Mouse (Mus musculus) MEL (cell line): Measurements from ENCODE around the gene Dhx30. TPM values are rescaled to one million over a fixed set of nuclear protein-coding genes. Genes with fewer than 3 reads are reported as not detected.
"Not testable (repeated sequence)": the region's sequence is repeated elsewhere in the genome, so short reads cannot be mapped to it uniquely, and the experiment has no call there.

ENCODE experiments used
- DNase-seq: peaks from one replicate; pipeline ENCODE4 v3.0.0; 2011; ENCODE audit warnings: low read depth, low spot score
- H3K27ac ChIP-seq: 2 replicates; pipeline ENCODE4 v1.5.1; 2012; ENCODE audit warnings: low read depth, mild to moderate bottlenecking, control low read depth, low read length, moderate library complexity; ENCODE audit not compliant: control insufficient read depth
- H3K27me3 ChIP-seq, 2 experiments: fragments of 150-350 bp in 1 of 2; sonication (generic) in 1 of 2; 2 replicates each; pipeline ENCODE4 v1.6.1; 2012; ENCODE audit warnings: low read length in 2 of 2, mild to moderate bottlenecking in 2 of 2, improper control_type of control experiment in 1 of 2, moderate library complexity in 1 of 2; ENCODE audit not compliant: insufficient read depth in 2 of 2, control insufficient read depth in 1 of 2
- H3K36me3 ChIP-seq, 2 experiments: 2 replicates each; pipeline ENCODE4 v1.6.1; 2012 to 2014; ENCODE audit warnings: low read length in 2 of 2, improper control_type of control experiment in 1 of 2, inconsistent platforms in 1 of 2, mild to moderate bottlenecking in 1 of 2; ENCODE audit not compliant: insufficient read depth in 2 of 2, control insufficient read depth in 1 of 2
- H3K4me1 ChIP-seq, 2 experiments: fragments of 150-350 bp in 1 of 2; sonication (generic) in 1 of 2; 2 replicates each; pipeline ENCODE4 v1.6.1; 2012; ENCODE audit warnings: low read length in 2 of 2, improper control_type of control experiment in 1 of 2, mild to moderate bottlenecking in 1 of 2; ENCODE audit not compliant: insufficient read depth in 2 of 2, control insufficient read depth in 1 of 2
- H3K4me3 ChIP-seq, 2 experiments: fragments of 150-350 bp in 1 of 2; sonication (generic) in 1 of 2; 2 replicates each; pipeline ENCODE4 v1.5.1; 2012; ENCODE audit warnings: low read depth in 2 of 2, low read length in 2 of 2, mild to moderate bottlenecking in 2 of 2, moderate library complexity in 2 of 2, control low read depth in 1 of 2, improper control_type of control experiment in 1 of 2; ENCODE audit not compliant: control insufficient read depth in 1 of 2, insufficient read depth in 1 of 2
- H3K79me2 ChIP-seq: 2 replicates; pipeline ENCODE4 v1.6.1; 2012; ENCODE audit warnings: mild to moderate bottlenecking, low read length, moderate library complexity; ENCODE audit not compliant: control insufficient read depth, poor library complexity, insufficient read depth
- H3K9ac ChIP-seq: 2 replicates; pipeline ENCODE4 v1.6.1; 2012; ENCODE audit warnings: low read depth, mild to moderate bottlenecking, control low read depth, low read length, moderate library complexity; ENCODE audit not compliant: control insufficient read depth, poor library complexity, severe bottlenecking
- H3K9me3 ChIP-seq: fragments of 150-350 bp; sonication (generic); replicated peaks from 2 replicates; pipeline ENCODE4 v1.6.1; 2012; ENCODE audit warnings: mild to moderate bottlenecking, low read length, improper control_type of control experiment, moderate library complexity; ENCODE audit not compliant: insufficient read depth
- CHD1 ChIP-seq: IDR thresholded peaks from 2 replicates; pipeline ENCODE4 v1.6.1; 2012; ENCODE audit warnings: low read depth, mild to moderate bottlenecking, inconsistent platforms, low read length, improper control_type of control experiment
- CHD2 ChIP-seq: IDR thresholded peaks from 2 replicates; pipeline ENCODE4 v1.6.1; 2011; ENCODE audit warnings: low read length, improper control_type of control experiment
- CTCF ChIP-seq, 3 experiments: IDR thresholded peaks in 2 of 3; conservative IDR thresholded peaks in 1 of 3; 2 replicates each; pipeline ENCODE4 v1.5.1; 2011 to 2012; ENCODE audit warnings: low read length in 3 of 3, low read depth in 2 of 3, mild to moderate bottlenecking in 2 of 3, improper control_type of control experiment in 1 of 3, inconsistent platforms in 1 of 3, mixed read lengths in 1 of 3, moderate library complexity in 1 of 3; ENCODE audit not compliant: control insufficient read depth in 1 of 3, insufficient read depth in 1 of 3, poor library complexity in 1 of 3, severe bottlenecking in 1 of 3
- E2F4 ChIP-seq: IDR thresholded peaks from 2 replicates; pipeline ENCODE4 v1.6.1; 2011; ENCODE audit warnings: low read depth, low read length, improper control_type of control experiment, borderline replicate concordance
- ELF1 ChIP-seq: IDR thresholded peaks from 2 replicates; pipeline ENCODE4 v1.6.1; 2014; ENCODE audit warnings: low read depth, mild to moderate bottlenecking, inconsistent platforms, low read length, improper control_type of control experiment, moderate library complexity
- EP300 ChIP-seq, 2 experiments: IDR thresholded peaks; 2 replicates each; pipeline ENCODE4 v1.6.1; 2011; ENCODE audit warnings: improper control_type of control experiment in 2 of 2, low read length in 2 of 2, low read depth in 1 of 2, mild to moderate bottlenecking in 1 of 2
- ETS1 ChIP-seq: IDR thresholded peaks from 2 replicates; pipeline ENCODE4 v1.6.1; 2012; ENCODE audit warnings: low read depth, mild to moderate bottlenecking, inconsistent platforms, low read length, improper control_type of control experiment, moderate library complexity
- GATA1 ChIP-seq: IDR thresholded peaks from 2 replicates; pipeline ENCODE4 v1.6.1; 2011; ENCODE audit warnings: low read depth, low read length, improper control_type of control experiment
- KAT2A ChIP-seq: conservative IDR thresholded peaks from 2 replicates; pipeline ENCODE4 v1.6.1; 2012; ENCODE audit warnings: low read depth, low read length, improper control_type of control experiment, inconsistent platforms
- MAX ChIP-seq: IDR thresholded peaks from 2 replicates; pipeline ENCODE4 v1.6.1; 2011; ENCODE audit warnings: low read length, improper control_type of control experiment
- MAZ ChIP-seq: IDR thresholded peaks from 2 replicates; pipeline ENCODE4 v1.6.1; 2012; ENCODE audit warnings: low read depth, mild to moderate bottlenecking, inconsistent platforms, low read length, improper control_type of control experiment
- MEF2A ChIP-seq: IDR thresholded peaks from 2 replicates; pipeline ENCODE4 v1.6.1; 2014; ENCODE audit warnings: low read depth, mild to moderate bottlenecking, inconsistent platforms, low read length, improper control_type of control experiment; ENCODE audit not compliant: poor library complexity, insufficient replicate concordance, severe bottlenecking; ENCODE audit errors: extremely low read depth
- MYB ChIP-seq: IDR thresholded peaks from 2 replicates; pipeline ENCODE4 v1.6.1; 2011; ENCODE audit warnings: mild to moderate bottlenecking, low read depth, low read length, improper control_type of control experiment
- NELFE ChIP-seq: IDR thresholded peaks from 2 replicates; pipeline ENCODE4 v1.6.1; 2011; ENCODE audit warnings: low read depth, low read length, improper control_type of control experiment
- NRF1 ChIP-seq: IDR thresholded peaks from 2 replicates; pipeline ENCODE4 v1.6.1; 2014; ENCODE audit warnings: low read depth, mild to moderate bottlenecking, inconsistent platforms, low read length, improper control_type of control experiment, moderate library complexity; ENCODE audit not compliant: poor library complexity, insufficient read depth, severe bottlenecking
- POLR2A ChIP-seq, 2 experiments: IDR thresholded peaks; 2 replicates each; pipeline ENCODE4 v1.6.1; 2011 to 2012; ENCODE audit warnings: low read length in 2 of 2, mild to moderate bottlenecking in 2 of 2, control low read depth in 1 of 2, improper control_type of control experiment in 1 of 2, low read depth in 1 of 2, moderate library complexity in 1 of 2; ENCODE audit not compliant: control insufficient read depth in 1 of 2, insufficient read depth in 1 of 2, poor library complexity in 1 of 2
- POLR2AphosphoS5 ChIP-seq: IDR thresholded peaks from 2 replicates; pipeline ENCODE4 v1.6.1; 2012; ENCODE audit warnings: low read depth, borderline replicate concordance, mild to moderate bottlenecking, inconsistent platforms, low read length, moderate library complexity, mixed read lengths
- RAD21 ChIP-seq: IDR thresholded peaks from 2 replicates; pipeline ENCODE4 v1.6.1; 2011; ENCODE audit warnings: mild to moderate bottlenecking, low read depth, low read length, improper control_type of control experiment
- SMC3 ChIP-seq: IDR thresholded peaks from 2 replicates; pipeline ENCODE4 v1.6.1; 2011; ENCODE audit warnings: low read depth, low read length, improper control_type of control experiment
- TAL1 ChIP-seq: IDR thresholded peaks from 2 replicates; pipeline ENCODE4 v1.6.1; 2012; ENCODE audit warnings: mild to moderate bottlenecking, inconsistent platforms, low read length, moderate library complexity, mixed read lengths
- TBP ChIP-seq: IDR thresholded peaks from 2 replicates; pipeline ENCODE4 v1.8.0; 2011; ENCODE audit warnings: low read depth, low read length, improper control_type of control experiment
- TCF12 ChIP-seq: IDR thresholded peaks from 2 replicates; pipeline ENCODE4 v1.6.1; 2014; ENCODE audit warnings: low read depth, mild to moderate bottlenecking, inconsistent platforms, low read length, improper control_type of control experiment, moderate library complexity
- ZC3H11A ChIP-seq: IDR thresholded peaks from 2 replicates; pipeline ENCODE4 v1.6.1; 2012; ENCODE audit warnings: low read depth, mild to moderate bottlenecking, inconsistent platforms, low read length, improper control_type of control experiment
- ZMIZ1 ChIP-seq: IDR thresholded peaks from 2 replicates; pipeline ENCODE4 v1.6.1; 2012; ENCODE audit warnings: low read depth, mild to moderate bottlenecking, inconsistent platforms, low read length, improper control_type of control experiment, moderate library complexity
- ZNF384 ChIP-seq: IDR thresholded peaks from 2 replicates; pipeline ENCODE4 v1.6.1; 2012; ENCODE audit warnings: low read depth, mild to moderate bottlenecking, inconsistent platforms, low read length, improper control_type of control experiment
- polyA plus RNA-seq, 2 experiments: library from polyadenylated mRNA; stranded (reverse) in 1 of 2; unstranded in 1 of 2; fragments of >175 nt in 1 of 2; fragments of >200 nt in 1 of 2; gene quantifications; 2 replicates each; pipeline versions ENCODE4 v1.2.1 to v1.2.4; 2012; ENCODE audit warnings: low replicate concordance in 2 of 2, low read depth in 1 of 2; ENCODE audit not compliant: insufficient read length in 2 of 2, insufficient read depth in 1 of 2, missing spikeins in 1 of 2
- total RNA-seq: library from RNA; depleted of rRNA; stranded (reverse); fragments of 300-350 nt; gene quantifications from 2 replicates; pipeline ENCODE4 v1.2.3, GENCODE M21; 2012

Dhx30 gene
- total and polyA plus RNA-seq, 3 experiments = 113 to 126 TPM; not detected in 1

DNA sequence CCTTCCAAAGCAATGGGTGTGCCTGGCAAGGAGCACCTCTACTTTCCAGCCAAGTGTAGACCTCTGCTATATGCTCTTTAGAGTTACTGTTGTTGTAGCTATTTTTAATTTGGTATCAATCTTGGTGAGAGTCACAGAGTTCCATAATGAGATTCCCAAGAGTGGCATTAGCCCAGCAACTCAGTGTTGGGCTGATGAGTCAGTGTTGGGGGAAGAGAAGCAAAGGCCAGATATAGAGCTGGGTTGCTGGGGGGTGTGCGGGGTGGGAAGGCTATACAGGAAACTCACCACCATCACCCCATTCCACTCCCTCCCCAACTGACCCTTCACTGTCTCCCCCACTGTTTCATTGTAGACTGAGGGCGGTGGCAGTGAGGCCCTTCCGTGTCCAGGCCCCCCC is 36.6 kb downstream of the Dhx30 start:
- no peak for DNase-seq
- no peaks in the 10 kb centered on the region for H3K79me2 ChIP-seq
- TF ChIP-seq TCF12 (no peak), TAL1 (no peak)
- peaks cover 0 to 2% of the 10 kb centered on the region in 2 experiments; a peak in 1 of 4 replicates for H3K36me3 ChIP-seq
- H3K4me1 ChIP-seq = no peaks in the 10 kb centered on the region
- H3K27me3 ChIP-seq = no peaks in the 10 kb centered on the region
- no peak overlapping the region for H3K9ac ChIP-seq
- no peak overlapping the region for H3K27ac ChIP-seq
- no peak overlapping the region for H3K4me3 ChIP-seq
- H3K9me3 ChIP-seq = no peaks in the 10 kb centered on the region

DNA sequence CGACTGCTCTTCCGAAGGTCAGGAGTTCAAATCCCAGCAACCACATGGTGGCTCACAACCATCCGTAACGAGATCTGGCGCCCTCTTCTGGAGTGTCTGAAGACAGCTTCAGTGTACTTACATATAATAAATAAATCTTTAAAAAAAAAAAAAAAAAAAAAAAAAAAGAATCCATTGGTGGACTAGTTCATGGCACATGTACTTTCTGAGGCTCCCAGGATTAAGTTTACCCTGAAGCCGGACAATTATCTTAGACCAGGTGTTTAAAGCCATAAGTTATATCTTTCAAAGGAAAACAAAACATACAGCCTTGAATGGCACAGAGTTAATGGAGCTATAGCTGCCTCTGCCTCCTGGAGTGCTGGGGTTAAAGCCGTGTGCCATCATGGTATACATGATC is 41.2 kb downstream of the Dhx30 start:
- H3K36me3 ChIP-seq, DNase-seq, H3K4me1 ChIP-seq, H3K9ac ChIP-seq: not testable (repeated sequence)
- TF ChIP-seq ZNF384 = peak; percentile 88
- peak; percentile 25; the same call in 1 of the 2 replicates for TF ChIP-seq TBP
- peak in 1 of 3 experiments; percentile 4; a peak in 1 of 6 replicates for TF ChIP-seq CTCF (IDR thresholded peaks at IDR 0.05 in 2 of 3, conservative IDR thresholded peaks at IDR 0.05 in 1 of 3; ENCODE audit: control insufficient read depth in 1 of 3, insufficient read depth in 1 of 3, low read depth in 2 of 3, low read length in 3 of 3, poor library complexity in 1 of 3, severe bottlenecking in 1 of 3)
- TF ChIP-seq, all 39 proteins: peak for 3; not testable (repeated sequence) for 36
- not testable (repeated sequence) for H3K27me3 ChIP-seq, H3K27ac ChIP-seq, H3K79me2 ChIP-seq, H3K9me3 ChIP-seq, H3K4me3 ChIP-seq

DNA sequence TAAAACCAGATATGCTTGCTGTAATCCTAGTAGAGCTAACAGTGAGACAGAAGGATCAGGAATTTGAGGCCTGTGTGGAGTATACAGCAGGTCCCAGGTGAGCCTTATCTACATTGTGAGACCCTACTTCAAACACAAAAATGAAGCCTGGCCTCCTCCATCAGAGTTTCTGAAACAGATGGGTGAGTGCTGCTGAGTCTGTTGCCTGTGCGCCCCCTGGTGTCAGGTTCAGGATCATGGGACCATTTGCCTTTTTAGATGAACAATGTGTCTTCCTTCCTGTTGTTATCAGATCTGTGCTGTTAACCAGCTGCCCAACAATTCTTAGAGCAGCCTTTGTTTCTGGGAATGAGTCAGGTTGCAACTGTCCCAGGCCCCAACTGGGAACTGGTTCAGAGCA is 45.8 kb downstream of the Dhx30 start:
- no peak overlapping the region for H3K9ac ChIP-seq
- no peak overlapping the region for H3K27ac ChIP-seq
- TF ChIP-seq MAZ (no peak), SMC3 (peak; percentile 96), ZMIZ1 (no peak), MAX (no peak), ZC3H11A (peak; percentile 68), CHD2 (no peak), POLR2A (IDR thresholded peaks at IDR 0.05; ENCODE audit: control insufficient read depth in 1 of 2, insufficient read depth in 1 of 2, low read depth in 1 of 2, low read length in 2 of 2, poor library complexity in 1 of 2) (no peak), TBP (no peak), NRF1 (no peak), NELFE (no peak), TAL1 (no peak), POLR2AphosphoS5 (no peak), TCF12 (no peak), E2F4 (no peak), ZNF384 (no peak), EP300 (IDR thresholded peaks at IDR 0.05; ENCODE audit: low read depth in 1 of 2, low read length in 2 of 2) (peak in 1 of 2 experiments; percentile 30; a peak in 1 of 4 replicates), ETS1 (0 out of 2 replicates have a peak, but pooled peaks have one; percentile 16), GATA1 (peak; percentile 85), KAT2A (no peak), ELF1 (no peak), CHD1 (no peak), MEF2A (no peak), MYB (no peak), CTCF (IDR thresholded peaks at IDR 0.05 in 2 of 3, conservative IDR thresholded peaks at IDR 0.05 in 1 of 3; ENCODE audit: control insufficient read depth in 1 of 3, insufficient read depth in 1 of 3, low read depth in 2 of 3, low read length in 3 of 3, poor library complexity in 1 of 3, severe bottlenecking in 1 of 3) (peak; percentile 86 to 96 (median 86)), RAD21 (peak; percentile 77)
- no peaks in the 10 kb centered on the region for H3K27me3 ChIP-seq
- no peak overlapping the region for H3K4me3 ChIP-seq
- H3K9me3 ChIP-seq = no peaks in the 10 kb centered on the region
- DNase-seq = peak; percentile 88
- no peaks in the 10 kb centered on the region for H3K79me2 ChIP-seq
- peaks cover 0 to 5% of the 10 kb centered on the region in 2 experiments; a peak in 1 of 4 replicates for H3K4me1 ChIP-seq
- no peaks in the 10 kb centered on the region for H3K36me3 ChIP-seq
